Mouse (Mus musculus) gastrocnemius, adult 2 months (tissue): ENCODE data around the gene Usf3. TPM values are rescaled to one million over a fixed set of nuclear protein-coding genes. Genes with fewer than 3 reads are reported as not detected.

Experiments used
- DNase-seq: peaks from one replicate; pipeline ENCODE4 v3.0.0; 2022
- H3K27ac ChIP-seq: fragments of 200-600 bp; 2 replicates; pipeline ENCODE4 v1.8.1; 2022; ENCODE audit warnings: mild to moderate bottlenecking
- H3K4me3 ChIP-seq: fragments of 200-600 bp; 2 replicates; pipeline ENCODE4 v1.8.1; 2022; ENCODE audit warnings: mild to moderate bottlenecking, moderate library complexity
- CTCF ChIP-seq: fragments of 200-600 bp; IDR thresholded peaks from 2 replicates; pipeline ENCODE4 v1.8.1; 2022; ENCODE audit warnings: antibody characterized with exemption, mild to moderate bottlenecking, moderate library complexity
- intact Hi-C: fragments of 180-260 bp; cut with DNase I; formaldehyde crosslinking; loops from one replicate; pipeline ENCODE4 v1.15.1; 2025
- total RNA-seq, 2 experiments: library from RNA; stranded (reverse); gene quantifications; 2 replicates each; pipeline ENCODE4 v1.2.3; 2021

Usf3 gene
- total RNA-seq, 2 experiments from 2014 or later: 41.6 to 47.9 TPM

- Histone ChIP-seq H3K27ac (peak overlapping the region; percentile 96), H3K4me3 (no peak overlapping the region)
- no peak for DNase-seq
- TF ChIP-seq CTCF: no peak
- intact Hi-C loops: no loop called here
Measured at GRCm38 (mm10) chr16:44212703-44213102, 39.7 kb downstream of the Usf3 start.

- TF ChIP-seq CTCF: no peak
Measured at GRCm38 (mm10) chr16:44215513-44215912, 42.5 kb downstream of the Usf3 start.

GRCm38 (mm10) chr16:44216417-44216816 lies 43.4 kb downstream of the Usf3 start:
- TF ChIP-seq CTCF: no peak

More at GRCm38 (mm10) chr16:44215513-44215912, 42.5 kb downstream of the Usf3 start:
- Histone ChIP-seq H3K4me3 (no peak overlapping the region; the same call in 1 of the 2 replicates), H3K27ac (peak overlapping the region; percentile 96)
- peak; percentile 86 for DNase-seq
- intact Hi-C loops: loop anchor here (5.0 kb wide), 2 partner anchors 43 to 73 kb away; partner anchors contain the start of gene Usf3

GRCm38 (mm10) chr16:44221463-44221862 lies 48.4 kb downstream of the Usf3 start:
- peak; percentile 51 for DNase-seq
- intact Hi-C loops: no loop called here
- H3K27ac ChIP-seq: peak overlapping the region; percentile 96
- H3K4me3 ChIP-seq: no peak overlapping the region
- no peak for TF ChIP-seq CTCF

More at GRCm38 (mm10) chr16:44216417-44216816, 43.4 kb downstream of the Usf3 start:
- intact Hi-C loops: loop anchor here (5.0 kb wide), 2 partner anchors 44 to 74 kb away; partner anchors contain the start of gene Usf3
- Histone ChIP-seq H3K27ac (peak overlapping the region; percentile 96), H3K4me3 (no peak overlapping the region; the same call in 1 of the 2 replicates)
- DNase-seq: no peak

GRCm38 (mm10) chr16:44226706-44227291 lies 53.8 kb downstream of the Usf3 start:
- no peak for TF ChIP-seq CTCF
- intact Hi-C loops: no loop called here
- Histone ChIP-seq H3K27ac (peak overlapping the region; percentile 96), H3K4me3 (no peak overlapping the region)
- peak; percentile 57 for DNase-seq

GRCm38 (mm10) chr16:44233019-44233418 lies 60.0 kb downstream of the Usf3 start:
- no peak overlapping the region for H3K4me3 ChIP-seq
- no peak for TF ChIP-seq CTCF
- no peak overlapping the region for H3K27ac ChIP-seq
- no peak for DNase-seq
- intact Hi-C loops: no loop called here

- TF ChIP-seq CTCF: no peak
- peak; percentile 30 for DNase-seq
- Histone ChIP-seq H3K4me3 (no peak overlapping the region; the same call in 1 of the 2 replicates), H3K27ac (peak overlapping the region; percentile 96)
- intact Hi-C loops: loop anchor here (2.0 kb wide), 1 partner anchor 97 kb away; no protein-coding TSS in a partner anchor
Measured at GRCm38 (mm10) chr16:44237836-44238235, 64.8 kb downstream of the Usf3 start.

- intact Hi-C loops: loop anchor here (2.0 kb wide), 1 partner anchor 98 kb away; no protein-coding TSS in a partner anchor
- DNase-seq: peak; percentile 89
Measured at GRCm38 (mm10) chr16:44238835-44239263, 65.8 kb downstream of the Usf3 start.

GRCm38 (mm10) chr16:44240406-44240805 lies 67.4 kb downstream of the Usf3 start:
- Histone ChIP-seq H3K4me3 (no peak overlapping the region), H3K27ac (peak overlapping the region; percentile 96)
- intact Hi-C loops: loop anchor here (10.0 kb wide), 1 partner anchor 194 kb away; no protein-coding TSS in a partner anchor
- no peak for DNase-seq
- no peak for TF ChIP-seq CTCF

More at GRCm38 (mm10) chr16:44238835-44239263, 65.8 kb downstream of the Usf3 start:
- Histone ChIP-seq H3K27ac (peak overlapping the region; percentile 96), H3K4me3 (no peak overlapping the region)
- no peak for TF ChIP-seq CTCF

GRCm38 (mm10) chr16:44242633-44243032 lies 69.6 kb downstream of the Usf3 start:
- intact Hi-C loops: loop anchor here (1.0 to 10.0 kb wide), 2 partner anchors 120 to 192 kb away; no protein-coding TSS in a partner anchor
- TF ChIP-seq CTCF: peak; percentile 87
- peak; percentile 82 for DNase-seq
- Histone ChIP-seq H3K4me3 (no peak overlapping the region), H3K27ac (peak overlapping the region; percentile 9; the same call in 1 of the 2 replicates)

GRCm38 (mm10) chr16:44243323-44243722 lies 70.3 kb downstream of the Usf3 start:
- TF ChIP-seq CTCF: no peak
- no peak overlapping the region for H3K4me3 ChIP-seq
- no peak for DNase-seq
- intact Hi-C loops: loop anchor here (10.0 kb wide), 1 partner anchor 191 kb away; no protein-coding TSS in a partner anchor
- no peak overlapping the region for H3K27ac ChIP-seq

- intact Hi-C loops: loop anchor here (10.0 kb wide), 1 partner anchor 185 kb away; no protein-coding TSS in a partner anchor
- DNase-seq: no peak
- H3K4me3 ChIP-seq: no peak overlapping the region
- TF ChIP-seq CTCF: no peak
- H3K27ac ChIP-seq: no peak overlapping the region
Measured at GRCm38 (mm10) chr16:44249985-44250384, 76.9 kb downstream of the Usf3 start.

- no peak overlapping the region for H3K27ac ChIP-seq
- TF ChIP-seq CTCF: no peak
- intact Hi-C loops: no loop called here
- no peak for DNase-seq
- no peak overlapping the region for H3K4me3 ChIP-seq
Measured at GRCm38 (mm10) chr16:44252735-44253134, 79.7 kb downstream of the Usf3 start.
